Mouse (Mus musculus) gastrocnemius, adult 18-20 months (tissue): ENCODE data around the gene Thy1. TPM values are rescaled to one million over a fixed set of nuclear protein-coding genes. Genes with fewer than 3 reads are reported as not detected.
A peak's percentile ranks its signal among the peaks of the same experiment; 100 is the strongest.

Experiments
- DNase-seq: peaks from one replicate; pipeline ENCODE4 v3.0.0; 2021; ENCODE audit warnings: low spot score
- total RNA-seq, 2 experiments: library from RNA; stranded (reverse); gene quantifications; 2 replicates each; pipeline ENCODE4 v1.2.3; 2021

Gene Thy1
- total RNA-seq, 2 experiments from 2014 or later: 7.9 to 10.5 TPM

- DNase-seq: no peak
These were observed 39.1 kb downstream of the Thy1 start for GRCm38 (mm10) chr9:44082266-44082665.

DNA sequence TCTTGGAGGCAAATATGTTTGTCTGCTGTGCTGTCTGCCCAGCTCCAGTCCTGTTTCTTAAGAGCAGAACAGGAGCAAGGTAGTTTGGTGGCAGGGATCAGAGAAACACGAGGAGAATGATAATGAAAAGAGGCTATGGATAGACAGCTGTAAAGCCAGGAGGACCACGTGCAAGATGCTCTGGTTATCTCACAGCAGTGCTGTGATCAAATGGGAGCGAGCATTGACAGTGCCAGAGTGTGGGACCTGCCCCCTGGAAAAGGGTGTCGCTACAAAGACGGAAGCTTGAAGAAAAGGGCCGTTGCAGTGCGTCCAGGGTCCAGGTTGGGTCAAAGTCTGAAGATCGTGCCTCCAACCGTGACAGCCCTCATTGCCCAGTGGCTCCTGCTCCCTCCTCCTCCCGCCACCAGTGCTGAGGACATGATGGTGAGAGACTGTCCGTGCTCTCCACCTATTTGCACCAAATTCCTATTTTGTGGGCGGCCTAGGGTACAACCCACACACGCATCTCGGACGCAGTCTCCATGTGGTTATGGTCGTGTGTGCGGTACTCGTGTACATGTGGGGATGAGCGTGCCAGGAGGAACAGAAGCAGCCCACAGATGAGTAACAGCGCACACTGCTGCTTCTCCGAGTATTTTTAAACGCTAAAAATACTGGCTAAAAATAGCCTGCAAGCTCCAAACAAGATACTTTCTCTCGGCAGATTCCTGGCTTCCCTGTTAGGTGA lies 40.4 kb downstream of the Thy1 start:
- DNase-seq: peak; percentile 66

- no peak for DNase-seq
These were observed 41.1 kb downstream of the Thy1 start for GRCm38 (mm10) chr9:44084236-44084635.

DNA sequence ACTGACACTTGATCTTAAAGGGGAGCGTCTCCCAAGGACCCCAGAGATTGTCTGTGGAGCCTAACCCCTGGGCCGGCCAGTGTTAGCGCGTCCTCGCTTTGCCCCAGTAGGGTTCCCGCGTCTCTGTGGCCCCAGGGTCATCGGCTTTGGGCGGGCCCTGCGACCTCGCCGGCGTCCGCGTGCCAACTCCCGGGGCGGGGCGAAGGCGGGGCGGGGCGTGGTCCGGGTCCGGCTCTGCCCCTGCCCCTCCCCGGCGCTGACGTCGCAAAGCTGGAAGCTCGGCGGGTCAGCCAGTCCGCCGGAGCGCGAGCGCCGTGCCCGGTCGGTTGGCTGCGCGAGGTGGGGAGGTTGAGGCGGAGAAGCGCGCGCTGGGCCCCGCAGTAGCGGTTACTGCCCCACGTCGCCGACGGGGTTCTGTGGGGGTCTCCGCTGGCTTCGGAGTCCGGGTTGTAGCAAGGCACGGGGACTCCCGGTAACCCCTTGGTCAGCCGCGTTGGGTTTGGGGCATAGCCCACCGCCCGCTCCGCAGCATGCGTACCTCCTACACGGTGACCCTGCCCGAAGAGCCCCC lies 41.6 kb downstream of the Thy1 start:
- peak; percentile 96 for DNase-seq

GRCm38 (mm10) chr9:44085276-44085675 lies 42.1 kb downstream of the Thy1 start:
- DNase-seq: no peak

DNA sequence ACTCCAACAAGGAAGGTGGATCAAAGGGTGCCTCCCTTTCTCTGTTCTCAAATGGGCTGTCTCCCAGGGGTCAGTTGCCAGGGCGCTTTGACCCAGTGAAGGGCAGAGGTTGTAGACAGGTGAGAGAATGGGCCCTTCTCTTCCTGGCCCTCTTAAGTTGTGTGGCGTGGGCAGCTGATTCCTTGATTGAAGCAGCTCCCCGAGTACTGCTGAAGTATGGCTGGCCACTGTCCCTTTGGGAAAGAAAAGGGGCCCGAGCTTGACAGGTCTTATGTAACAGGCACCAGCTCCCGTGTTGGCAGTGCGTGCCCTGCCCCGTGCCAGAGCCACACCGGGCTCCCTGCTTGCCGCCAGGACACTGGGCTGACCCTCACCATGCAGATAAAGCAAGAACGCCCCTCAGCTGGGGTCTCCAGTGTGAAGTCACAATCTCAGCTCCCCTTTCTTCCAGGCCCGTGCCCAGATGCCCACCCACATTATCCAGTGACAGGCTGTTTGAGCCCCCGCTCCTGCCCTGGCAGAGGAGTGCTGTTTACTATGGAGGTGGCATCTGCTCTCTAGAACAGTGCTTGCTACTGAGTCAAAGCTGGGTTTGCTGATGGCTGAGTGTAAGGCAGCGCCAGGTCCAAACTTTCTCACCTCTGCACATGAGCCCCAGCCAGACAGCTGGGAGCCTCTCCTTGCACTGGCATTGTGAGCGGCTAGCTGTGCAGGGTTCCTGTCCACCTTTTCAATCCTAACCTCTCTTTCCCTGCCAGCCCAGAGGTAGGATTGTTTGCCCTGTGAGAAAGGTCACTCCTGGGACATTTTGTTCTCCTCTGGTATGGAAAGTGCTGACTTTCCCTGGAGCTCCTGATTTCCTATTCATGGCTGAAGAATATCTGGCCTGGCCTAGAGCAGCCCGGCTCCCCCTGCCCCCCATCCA lies 42.8 kb downstream of the Thy1 start:
- DNase-seq: peak; percentile 84

DNA sequence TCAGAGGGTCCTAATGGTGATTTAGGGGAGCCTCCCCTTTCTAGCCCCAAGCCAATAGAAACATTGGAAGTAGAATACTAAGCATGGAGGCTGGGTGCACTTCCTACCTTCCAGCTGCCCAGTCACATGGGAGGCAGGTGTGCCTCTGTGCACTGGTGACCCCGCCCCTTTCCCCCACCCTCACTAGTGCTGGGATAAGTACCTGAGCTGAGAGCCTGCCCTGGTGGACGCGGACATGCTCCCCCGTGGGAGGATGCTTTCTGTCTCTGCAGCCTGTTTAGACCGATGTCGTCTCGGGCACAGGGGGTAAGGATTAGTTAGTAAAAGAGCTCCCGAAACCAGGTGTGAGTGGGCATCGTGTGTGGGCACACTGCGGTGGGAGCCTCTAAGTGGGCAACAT lies 43.8 kb downstream of the Thy1 start:
- DNase-seq: no peak

DNA sequence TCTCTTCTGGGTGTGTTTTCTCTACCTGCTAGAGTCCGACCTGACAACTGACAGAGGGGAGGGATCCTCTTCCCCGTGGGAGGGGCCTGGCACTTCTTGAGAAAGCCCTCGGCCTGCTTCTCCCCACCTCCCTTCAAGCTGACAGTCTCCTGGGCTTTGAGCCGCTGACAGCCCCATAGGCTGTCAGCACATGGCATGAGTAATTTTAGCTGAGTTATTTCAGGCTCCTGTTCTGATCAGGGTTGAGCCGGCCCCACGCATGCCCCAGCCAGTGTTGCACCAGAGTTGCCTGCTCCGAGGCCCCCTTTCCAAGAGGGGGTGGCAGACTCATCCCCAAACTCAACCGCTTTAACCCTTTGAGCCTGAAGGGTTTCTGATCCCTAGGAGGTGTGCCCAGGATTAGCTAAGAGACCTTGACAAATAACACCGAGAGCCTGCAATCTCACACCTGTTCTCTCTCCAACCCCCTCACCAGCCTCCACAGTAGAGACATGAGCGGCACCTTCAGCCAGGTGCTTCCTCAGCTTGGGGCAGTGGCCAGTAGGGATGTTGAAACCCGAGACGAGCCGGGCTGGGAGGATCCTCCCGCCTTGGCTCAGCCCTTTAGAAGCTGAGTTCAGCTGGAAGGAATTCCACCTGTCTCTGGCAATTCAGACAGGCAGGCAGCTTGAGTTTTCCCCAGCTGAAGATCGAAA lies 44.7 kb downstream of the Thy1 start:
- DNase-seq: peak; percentile 83

- DNase-seq: no peak
These were observed 45.9 kb downstream of the Thy1 start for GRCm38 (mm10) chr9:44088877-44089608.

DNA sequence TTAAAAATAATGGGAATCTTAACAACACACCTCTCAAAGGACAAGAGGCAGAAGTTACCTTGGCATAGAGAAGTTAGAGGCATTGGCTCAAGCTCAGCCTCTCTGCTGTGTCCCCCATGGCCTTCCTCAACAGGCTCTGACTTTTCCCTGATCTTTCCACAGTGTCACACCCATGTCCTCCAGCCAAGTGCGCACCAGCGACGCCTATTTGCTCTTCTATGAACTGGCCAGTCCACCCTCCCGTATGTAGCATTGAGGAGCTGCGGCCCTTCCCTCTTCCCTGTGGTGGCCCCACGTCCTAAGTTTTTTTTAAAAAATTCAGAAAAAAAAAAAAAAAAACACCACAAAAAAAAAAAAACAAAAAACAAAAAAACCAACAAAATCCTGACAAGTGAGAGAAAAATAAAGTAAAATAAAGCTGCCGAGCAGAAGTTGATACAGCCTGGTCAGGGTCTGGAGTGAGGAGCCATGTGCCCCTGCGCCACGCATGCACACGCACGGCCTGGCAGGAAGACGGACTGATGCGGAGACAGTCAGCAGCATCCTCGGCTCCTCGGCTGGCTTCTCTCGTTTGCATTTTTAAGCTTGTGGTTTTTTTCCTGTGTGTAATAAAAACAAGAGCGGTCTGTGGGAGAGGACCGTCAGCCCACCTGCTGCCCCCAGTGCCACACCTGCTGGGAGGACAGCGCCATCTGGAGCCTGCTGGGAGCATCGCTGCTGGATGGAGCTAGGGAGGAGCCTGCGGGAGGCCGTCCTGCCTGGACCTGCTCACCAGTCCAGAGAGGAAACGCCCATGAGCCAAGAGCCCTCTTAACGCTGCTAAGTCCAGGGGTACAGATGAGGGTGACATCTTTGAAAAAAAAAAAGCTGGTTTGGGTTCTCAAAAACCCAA lies 50.7 kb downstream of the Thy1 start:
- DNase-seq: peak; percentile 87

DNA sequence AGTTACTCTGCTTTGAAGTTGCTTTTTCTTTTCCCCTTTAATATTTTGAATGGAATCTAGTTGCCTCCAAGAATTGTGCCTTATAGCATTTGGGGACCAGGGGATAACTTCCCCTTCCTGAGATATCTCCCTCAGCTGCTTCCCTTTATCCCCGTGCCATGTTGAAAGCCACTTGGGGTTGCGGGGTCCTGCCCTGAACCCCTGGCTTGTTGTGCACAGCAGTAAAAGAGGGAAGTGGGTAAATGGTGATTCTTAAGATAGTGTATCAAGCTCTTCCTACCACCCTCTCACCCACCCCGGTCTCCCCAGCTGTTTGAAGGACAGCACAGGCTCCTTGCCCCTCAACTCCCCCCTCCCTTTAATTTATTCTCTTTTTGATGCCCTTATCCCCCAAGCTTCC lies 51.6 kb downstream of the Thy1 start:
- no peak for DNase-seq

GRCm38 (mm10) chr9:44095781-44096180 lies 52.6 kb downstream of the Thy1 start:
- DNase-seq: no peak

GRCm38 (mm10) chr9:44096536-44096935 lies 53.4 kb downstream of the Thy1 start:
- DNase-seq: no peak

Other genes with a start within 250 kb of the Thy1 start
- gene Usp2, start 23.6 kb downstream of the Thy1 start, total RNA-seq: 100 to 1,000 TPM; 125 to 221 TPM
- gene Mfrp, start 58.3 kb downstream of the Thy1 start, total RNA-seq: not detected
- gene C1qtnf5, start 63.9 kb downstream of the Thy1 start, total RNA-seq: 1 to 10 TPM; 3.9 to 5.4 TPM
- 1 to 10 TPM in 1 of 2 experiments, under 1 TPM in 1; 0.43 to 1.9 TPM for gene Gm49380, start 70.1 kb downstream of the Thy1 start, total RNA-seq
- gene Rnf26, start 70.1 kb downstream of the Thy1 start, total RNA-seq: 1 to 10 TPM; 1.5 to 3.0 TPM
- 10 to 100 TPM; 19.8 to 32.9 TPM for gene Mcam, start 91.1 kb downstream of the Thy1 start, total RNA-seq
- 1 to 10 TPM; 7.1 to 7.5 TPM for gene Cbl, start 190.7 kb downstream of the Thy1 start, total RNA-seq
- gene Ccdc153, start 197.3 kb downstream of the Thy1 start, total RNA-seq: not detected
- gene Pdzd3, start 208.1 kb downstream of the Thy1 start, total RNA-seq: 1 to 10 TPM; 1.1 to 1.4 TPM
- 10 to 100 TPM; 21.7 to 21.8 TPM for gene Nlrx1, start 225.2 kb downstream of the Thy1 start, total RNA-seq
- under 1 TPM; 0.32 to 0.59 TPM for gene Abcg4, start 245.2 kb downstream of the Thy1 start, total RNA-seq